Mouse (Mus musculus) gastrocnemius, postnatal 4 days (tissue): ENCODE data around the gene Slc13a2. TPM values are rescaled to one million over a fixed set of nuclear protein-coding genes. Genes with fewer than 3 reads are reported as not detected.

Experiments used
- DNase-seq, 2 experiments: peaks; one replicate each; pipeline ENCODE4 v3.0.0; 2021 to 2022; ENCODE audit warnings: low spot score in 2 of 2, mixed read lengths in 2 of 2
- long read RNA-seq, 2 experiments: library from polyadenylated mRNA; stranded (forward); transcript quantifications; one replicate each; pipeline ENCODE4 v2.0.0; 2021
- total RNA-seq, 2 experiments: library from RNA; stranded (reverse); gene quantifications; 2 replicates each; pipeline ENCODE4 v1.2.3; 2021

Gene Slc13a2
- total RNA-seq = not detected
- long read RNA-seq, experiment 1 = 0 reads
- long read RNA-seq, experiment 2 = 0 reads

DNA sequence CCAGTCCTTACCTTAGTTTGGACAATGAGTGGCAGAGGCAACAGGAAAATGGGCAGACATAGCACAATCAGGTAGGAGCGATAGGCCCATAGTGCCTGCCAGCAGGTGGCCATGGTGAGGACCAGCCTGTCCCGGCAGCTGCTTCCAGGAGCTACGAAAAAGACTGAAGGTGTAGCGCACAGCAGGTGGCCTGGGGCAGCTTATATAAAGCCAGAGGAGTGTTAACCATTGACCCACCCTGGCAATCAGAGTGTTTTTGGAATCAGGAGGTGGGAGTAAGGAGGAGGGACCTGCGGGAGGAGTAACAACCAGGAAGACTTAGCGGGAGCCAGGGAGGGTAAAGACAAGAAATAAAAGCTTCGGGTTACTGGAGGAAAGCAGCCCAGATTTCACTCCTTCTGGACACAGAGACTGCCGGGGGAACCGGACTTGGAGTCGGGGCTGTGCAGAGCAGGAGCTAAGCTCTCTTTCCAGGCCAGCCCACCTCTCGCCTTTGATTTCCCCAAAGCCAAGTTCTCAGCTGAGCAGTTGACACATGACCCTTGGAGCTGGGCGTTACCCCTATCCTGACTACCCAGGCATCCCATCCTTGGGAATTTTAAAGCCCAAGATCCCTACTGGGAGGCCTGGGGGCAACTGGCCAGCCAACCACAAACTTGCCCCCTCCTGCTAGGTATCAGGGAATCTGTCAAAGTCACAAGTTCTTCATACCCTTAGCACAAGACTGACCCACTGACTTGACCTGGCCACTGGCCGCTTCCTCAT is at the start of gene Slc13a2:
Slc13a2 (minus strand) TSS at position 163 of the 765 bp plus-strand sequence.
- no peak for DNase-seq

DNA sequence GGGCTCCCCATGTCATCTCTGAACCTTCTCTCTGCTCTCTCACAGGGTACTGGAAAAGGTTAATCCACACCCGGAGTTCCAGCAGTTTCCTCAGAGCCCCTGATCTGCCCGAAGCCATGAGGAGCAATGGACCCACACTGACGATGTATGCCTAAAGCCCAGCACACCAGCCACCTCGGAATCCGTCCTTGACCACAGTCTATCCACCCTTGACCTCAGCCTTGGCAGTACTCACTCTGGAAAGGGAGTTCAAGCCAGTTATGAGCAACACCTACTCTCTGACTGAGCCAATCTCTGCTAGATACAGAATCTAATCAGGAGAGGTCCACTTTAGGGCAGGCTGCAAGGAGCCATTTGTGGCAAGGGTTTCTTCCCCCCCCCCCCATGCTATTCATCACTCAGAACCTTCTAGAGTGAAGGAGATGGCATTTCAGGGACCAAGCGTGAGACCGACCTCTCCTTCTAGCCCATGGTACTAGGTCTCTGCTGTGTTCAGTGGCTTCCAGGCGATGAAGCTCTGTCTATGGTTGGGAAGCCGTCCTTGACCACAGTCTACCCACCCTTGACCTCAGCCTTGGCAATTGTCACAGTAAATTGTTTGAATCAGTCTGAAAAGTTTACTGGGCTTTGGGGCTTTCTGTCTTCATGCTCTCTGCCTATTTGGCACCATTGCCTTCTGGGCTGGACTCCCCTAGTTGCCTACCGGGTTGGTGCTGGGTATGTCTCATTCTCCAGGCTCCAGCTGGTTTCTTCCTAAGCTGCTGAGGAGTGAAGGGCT is 49.5 kb upstream of the Slc13a2 start:
- no peak for DNase-seq

DNA sequence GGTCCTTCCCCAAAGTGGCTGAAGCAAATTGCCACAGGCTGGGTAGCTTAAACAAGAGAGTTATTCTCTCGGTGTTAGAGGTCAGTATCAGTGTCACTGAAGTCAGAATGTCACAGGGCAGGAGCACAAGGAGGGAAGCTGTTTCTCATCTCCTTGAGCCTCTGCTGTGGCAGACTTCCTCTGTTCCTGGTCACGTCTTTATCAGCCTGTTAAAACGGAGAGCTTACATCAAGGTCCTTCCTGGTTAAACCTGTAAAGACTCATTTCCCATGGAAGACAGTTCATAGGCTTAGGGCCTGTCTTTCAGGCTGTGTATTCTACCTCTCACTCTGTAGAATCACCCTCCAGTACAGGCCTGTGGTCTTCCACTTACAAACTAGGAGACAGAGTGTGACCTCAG is 45.9 kb upstream of the Slc13a2 start:
- no peak for DNase-seq

DNA sequence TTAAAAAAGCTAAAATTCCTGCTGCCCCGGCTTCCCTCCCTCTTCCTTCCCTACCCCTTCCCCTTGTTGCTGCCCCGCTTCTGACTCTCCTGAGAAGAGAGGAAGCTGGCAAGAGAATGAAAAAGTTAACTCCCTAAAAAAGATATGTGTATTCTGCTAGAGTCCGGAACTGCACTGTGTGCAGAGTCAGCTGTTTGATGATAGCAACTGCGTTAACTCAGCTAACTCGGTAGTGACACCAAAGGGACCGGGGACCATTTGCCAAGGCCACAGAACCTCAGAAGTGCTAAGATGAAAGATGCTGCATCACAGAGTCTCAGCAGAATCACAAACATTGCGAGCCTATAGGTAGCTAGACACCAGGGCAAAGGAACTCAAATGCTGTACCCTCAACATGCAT is 45.5 kb upstream of the Slc13a2 start:
- DNase-seq = no peak

DNA sequence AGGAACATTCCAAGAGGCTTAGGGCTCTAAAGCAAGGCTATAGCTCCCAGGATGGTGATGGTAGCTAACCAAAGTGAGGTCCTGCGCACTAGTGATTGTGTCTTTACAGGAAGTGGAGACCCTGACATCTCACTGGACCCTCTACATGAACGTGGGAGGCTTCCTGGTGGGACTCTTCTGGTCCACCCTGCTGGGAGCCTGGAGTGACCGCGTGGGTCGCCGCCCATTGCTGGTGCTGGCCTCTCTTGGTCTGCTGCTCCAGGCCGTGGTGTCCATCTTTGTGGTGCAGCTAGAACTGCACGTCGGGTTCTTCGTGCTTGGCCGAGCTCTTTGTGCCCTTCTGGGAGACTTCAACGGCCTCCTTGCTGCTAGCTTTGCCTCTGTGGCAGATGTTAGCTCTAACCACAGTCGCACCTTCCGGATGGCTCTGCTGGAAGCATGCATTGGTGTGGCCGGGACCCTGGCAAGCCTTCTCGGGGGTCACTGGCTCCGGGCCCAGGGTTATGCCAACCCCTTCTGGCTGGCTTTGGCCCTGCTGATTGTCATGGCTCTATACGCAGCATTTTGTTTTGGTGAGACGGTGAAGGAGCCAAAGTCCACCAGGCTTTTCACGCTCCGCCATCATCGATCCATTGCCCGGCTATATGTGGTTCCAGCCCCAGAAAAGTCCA is 44.4 kb upstream of the Slc13a2 start:
- peak in 1 of 2 experiments; percentile 17 for DNase-seq

DNA sequence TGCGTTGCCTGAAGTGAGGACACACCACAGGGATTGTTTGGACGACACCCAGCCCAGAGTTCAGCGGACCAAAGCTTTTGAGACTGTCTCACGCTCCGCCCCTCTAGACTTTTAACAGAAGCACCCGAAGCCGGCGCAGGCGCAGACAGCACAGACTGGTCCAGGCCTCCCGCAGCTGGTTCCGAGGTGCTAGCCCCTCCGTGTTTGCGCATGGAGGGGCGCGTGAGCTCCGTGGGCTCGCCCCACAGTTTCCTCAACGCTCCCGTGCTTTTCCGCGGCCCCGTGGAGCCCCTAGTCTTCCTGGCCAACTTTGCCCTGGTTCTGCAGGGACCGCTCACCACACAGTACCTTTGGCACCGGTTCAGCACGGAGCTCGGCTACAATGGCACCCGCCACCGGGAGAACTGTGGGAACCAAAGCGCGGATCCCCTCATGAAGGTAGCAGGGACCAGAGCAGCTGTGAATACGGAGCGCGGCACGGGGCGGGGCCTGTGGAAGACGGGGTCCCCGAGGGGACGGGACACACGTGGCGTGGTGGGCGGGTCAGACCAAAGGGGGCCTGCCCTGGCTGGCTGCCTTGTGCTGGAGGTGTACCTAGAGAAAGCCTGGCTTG is 43.7 kb upstream of the Slc13a2 start, which contains the start of gene Slc46a1:
Slc46a1 (plus strand) TSS at position 130 of the 613 bp plus-strand sequence.
- DNase-seq = peak; percentile 84 to 92

DNA sequence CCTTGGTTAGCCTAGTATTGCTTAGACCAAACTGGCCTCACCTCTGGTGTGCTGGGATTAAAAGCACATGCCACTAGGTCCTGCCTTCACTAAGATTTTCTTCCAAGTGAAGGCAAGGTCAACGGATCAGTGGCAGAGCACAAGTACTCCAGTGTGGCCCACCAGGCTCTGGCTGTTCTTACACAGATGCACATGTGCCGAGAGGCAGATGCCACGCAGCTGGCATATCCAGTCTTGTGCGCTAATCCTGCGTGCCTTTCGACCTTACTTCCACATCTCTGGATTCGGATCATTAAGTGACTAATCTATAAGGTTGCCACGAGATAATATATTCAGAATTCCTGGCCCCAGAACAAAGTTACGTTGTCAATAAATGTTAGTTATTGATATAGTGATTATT is 43.1 kb upstream of the Slc13a2 start:
- no peak for DNase-seq

DNA sequence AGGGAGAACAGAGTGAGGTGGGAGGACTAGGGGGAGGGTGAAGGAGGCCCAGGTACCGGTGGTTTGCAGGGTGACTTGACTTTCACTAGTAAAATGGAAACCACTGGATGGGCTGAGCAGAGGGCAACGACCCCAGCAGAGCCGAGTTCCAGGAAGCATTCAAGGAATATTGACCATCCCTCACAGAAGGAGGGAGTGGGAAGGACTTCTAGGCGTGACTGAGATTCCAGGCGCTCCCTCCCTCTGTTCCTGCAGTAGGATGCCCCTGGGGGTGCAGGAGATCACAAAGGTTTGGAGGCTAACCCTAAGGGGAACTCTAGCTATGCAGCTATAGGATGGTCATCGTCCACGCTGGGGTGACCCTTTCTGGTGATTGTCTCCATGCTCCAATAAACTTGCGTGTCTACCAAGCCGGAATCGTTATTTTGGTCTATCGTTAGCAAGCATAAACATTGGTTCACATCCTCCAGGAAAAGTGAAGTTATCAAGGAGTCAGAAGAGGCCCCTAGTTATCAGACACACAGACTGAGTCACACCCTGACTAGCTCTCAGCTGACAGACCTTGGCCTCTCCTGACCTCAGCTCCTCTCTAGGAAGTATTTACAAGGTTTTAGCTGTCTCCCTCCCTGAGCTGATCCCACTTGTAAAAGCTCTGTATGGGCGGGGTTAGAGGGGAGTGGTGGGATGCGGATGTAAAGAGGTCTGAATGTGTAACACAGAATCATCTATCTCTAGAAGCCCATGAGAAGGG is 41.4 kb upstream of the Slc13a2 start:
- no peak for DNase-seq

DNA sequence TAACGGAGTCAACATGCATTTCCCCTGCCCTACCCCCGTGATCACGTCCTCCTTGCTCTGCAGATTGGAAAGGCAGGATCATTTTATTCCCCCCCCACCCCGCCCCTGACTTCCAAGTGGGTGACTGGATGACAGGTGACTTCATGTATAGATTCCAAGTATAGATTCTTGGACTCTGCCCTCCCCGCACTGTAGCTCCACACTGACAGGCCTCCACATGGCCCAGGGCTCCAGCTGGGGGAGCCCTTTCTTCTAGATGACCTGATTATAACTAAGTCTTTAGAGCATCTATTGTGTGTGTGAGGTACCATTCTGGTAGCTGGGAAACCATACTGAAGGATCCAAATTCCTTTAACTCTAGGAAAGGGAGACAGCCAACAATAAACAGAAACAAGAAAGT is 40.7 kb upstream of the Slc13a2 start:
- DNase-seq = no peak

DNA sequence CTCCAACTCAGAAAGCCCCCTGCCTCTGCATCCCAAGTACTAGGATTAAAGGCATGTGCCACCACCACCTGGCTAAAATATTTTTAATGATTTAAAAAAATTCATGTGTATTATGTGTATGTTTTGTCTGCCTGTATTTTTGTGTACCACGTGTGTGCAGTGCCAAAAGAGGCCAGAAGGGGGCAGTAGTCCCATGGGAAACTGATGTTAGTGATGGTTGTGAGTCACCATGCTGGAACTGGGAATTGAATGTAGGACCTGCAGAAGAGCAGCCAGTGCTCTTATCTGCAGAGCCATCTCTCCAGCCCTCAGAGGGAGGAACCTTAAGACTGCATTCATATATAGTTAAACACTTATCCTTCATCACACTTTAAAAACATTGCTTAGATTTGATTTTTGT is 39.9 kb upstream of the Slc13a2 start:
- DNase-seq = no peak

DNA sequence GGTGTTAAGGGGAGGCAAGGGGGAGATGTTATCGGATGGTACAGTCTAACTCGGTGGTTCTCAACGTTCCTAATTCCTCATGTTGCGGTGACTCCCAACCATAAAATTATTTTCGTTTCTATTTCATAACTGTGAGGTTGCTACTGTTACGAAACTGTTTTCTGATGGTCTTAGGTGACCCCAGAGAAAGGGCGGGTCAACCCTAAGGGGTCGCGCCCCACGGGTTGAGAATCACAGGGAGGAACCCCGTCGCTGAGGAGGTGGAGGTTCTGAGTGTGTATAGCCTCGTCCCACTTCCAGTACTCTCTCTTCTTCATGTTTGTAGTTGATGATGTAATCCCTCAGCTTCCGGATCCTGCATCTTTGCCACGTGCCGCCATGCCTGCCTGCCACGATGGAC is 36.7 kb upstream of the Slc13a2 start:
- DNase-seq = no peak

DNA sequence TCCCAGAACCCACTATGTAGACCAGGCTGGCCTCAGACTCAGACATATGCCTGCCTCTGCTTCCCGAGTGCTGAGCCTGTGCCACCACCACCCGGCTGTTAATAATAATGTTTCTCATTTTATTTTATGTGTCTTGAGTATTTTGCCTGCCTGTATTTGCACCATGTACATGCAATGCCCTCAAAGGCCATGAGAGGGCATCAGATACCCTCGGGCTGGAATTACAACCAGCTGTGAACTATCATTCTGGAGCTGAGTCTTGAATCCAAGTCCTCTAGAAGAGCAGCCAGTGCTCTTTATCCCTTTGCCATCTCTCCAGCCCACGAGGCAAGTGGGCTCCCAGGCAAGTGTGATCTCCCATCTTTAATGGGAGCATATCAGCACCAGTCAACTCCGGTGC is 33.3 kb upstream of the Slc13a2 start:
- no peak for DNase-seq

DNA sequence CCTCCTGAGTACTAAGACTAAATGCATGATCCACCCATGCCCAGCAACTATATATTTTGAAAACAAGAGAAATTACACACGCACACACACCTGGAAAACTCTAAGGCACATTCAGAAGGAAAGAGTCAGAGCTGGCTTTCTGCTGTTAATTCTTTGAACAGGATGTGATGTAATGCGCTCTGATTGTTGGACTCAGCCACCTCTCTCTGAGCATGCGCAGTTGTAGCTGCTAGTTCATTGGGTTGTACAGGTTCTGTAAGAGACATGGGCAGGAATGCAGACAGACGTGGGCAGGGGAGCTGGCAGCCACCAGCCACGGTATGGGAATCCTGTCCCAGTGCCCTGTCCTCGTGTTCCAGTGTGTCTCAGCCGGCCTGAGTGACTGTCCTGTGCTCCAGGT is 32.3 kb upstream of the Slc13a2 start:
- no peak for DNase-seq

DNA sequence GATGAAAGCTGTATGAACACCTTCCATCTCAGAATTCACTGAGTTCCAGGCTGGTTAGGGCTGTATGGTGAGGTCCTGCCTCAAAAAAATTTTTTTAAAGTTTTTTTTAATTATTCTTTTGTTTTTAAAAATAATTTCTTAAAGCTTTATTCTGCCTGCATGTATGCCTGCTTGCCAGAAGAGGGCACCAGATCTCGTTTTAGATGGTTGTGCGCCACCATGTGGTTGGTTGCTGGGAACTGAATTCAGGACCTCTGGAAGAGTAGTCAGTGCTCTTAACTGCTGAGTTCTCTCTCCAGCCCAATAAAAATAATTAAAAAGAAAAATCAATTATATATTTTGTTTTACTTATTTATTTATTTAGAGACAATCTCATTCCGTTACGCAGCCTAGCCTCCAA is 31.7 kb upstream of the Slc13a2 start:
- DNase-seq = peak in 1 of 2 experiments; percentile 64

DNA sequence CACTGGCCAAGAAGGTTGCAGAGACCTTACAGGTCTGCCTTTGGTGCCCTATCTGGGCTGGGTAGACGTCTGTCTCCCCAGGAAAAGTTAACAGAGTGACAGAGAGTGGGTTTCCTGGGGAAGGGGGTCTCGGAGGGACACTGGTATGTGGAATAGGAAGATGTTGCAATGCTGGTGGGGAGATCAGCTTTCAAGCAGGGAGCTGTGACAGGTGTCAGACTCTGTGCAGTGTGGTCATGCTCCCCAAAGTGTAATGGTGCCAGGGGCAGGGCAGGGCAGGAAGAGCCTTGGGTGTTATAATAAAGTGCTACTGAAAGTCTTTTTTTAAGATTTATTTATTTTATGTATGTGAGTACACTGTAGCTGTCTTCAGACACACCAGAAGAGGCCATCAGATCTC is 28.3 kb upstream of the Slc13a2 start:
- DNase-seq = no peak

DNA sequence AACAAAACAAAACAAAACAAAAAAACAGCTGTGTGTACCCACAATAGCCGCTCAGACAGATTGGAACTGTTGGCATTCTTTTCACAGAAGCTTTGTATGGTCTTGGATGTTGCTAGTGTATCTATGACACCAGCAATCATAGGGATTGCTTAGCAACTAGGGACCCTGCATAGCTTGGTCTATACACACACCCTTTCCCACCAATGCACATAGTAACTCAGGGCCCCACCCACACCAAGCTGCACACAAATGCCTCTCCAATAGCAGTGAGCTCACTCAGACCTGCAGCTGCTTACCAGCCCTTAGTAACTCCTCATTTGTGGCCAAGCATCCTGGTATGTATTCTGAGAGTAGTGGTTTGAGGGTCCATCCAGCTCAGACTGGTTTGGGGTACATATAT is 26.2 kb upstream of the Slc13a2 start:
- no peak for DNase-seq

DNA sequence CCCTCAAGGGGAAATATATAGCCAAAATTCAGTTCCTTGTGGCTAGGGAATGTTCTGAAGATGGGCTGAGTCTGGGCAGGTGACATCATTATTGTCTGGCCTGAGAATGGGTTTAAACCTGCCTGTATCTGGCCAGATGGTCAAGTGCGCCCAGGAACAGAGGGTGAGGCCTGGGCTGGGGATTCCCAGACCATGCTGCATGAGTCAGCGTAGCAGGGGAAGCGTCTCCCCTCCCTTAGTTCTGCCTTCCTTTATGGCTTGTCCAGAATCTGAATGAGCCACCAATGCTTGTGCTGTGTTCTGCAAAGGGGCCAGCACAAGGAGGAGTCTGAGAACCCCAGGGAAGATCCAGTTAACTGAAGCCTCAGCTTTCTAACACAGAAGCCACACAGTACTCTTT is 25.2 kb upstream of the Slc13a2 start:
- no peak for DNase-seq

DNA sequence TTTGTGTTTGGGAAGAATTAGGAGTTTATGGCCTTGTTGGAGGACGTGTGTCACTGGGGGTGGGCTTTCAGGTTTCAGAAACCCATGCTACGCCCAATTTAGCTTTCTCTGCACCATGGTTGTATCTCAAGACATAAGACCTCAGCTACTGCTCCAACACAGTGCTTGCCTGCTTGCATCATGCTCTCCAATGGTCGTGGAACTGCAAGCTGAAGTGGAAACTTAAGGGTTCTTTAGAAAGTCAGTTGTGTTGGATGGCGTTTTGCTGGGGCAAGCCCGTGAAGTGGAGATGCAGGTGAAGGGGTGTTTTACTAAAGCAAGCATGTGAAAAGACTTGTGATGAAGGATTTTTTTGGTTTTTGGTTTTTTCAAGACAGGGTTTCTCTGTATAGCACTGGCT is 21.1 kb upstream of the Slc13a2 start:
- no peak for DNase-seq

DNA sequence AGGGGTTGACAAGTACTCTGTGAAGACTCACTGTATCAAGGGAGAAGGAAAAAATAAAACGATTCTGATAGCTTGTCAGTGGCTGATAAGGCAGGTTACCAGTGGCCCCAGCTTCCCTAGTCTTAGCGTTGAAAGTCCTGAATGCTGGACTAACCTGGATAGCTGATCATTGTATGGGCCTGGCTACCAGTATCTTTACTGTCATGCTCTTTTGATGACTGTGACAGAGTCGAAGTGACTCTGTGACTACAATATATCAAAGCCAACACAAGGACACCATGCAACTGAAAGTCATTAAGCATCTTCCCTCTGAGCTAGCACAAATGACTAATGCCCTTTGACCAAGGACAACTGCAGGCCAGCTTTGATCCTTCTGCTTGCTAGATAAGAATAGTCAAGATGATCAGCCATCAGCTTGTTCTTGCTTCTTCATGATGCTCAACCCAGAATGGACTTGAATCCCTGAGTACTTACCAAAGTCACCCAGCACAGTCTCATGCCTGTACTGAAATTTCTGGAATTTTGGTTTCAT is 16.4 kb upstream of the Slc13a2 start:
- no peak for DNase-seq

DNA sequence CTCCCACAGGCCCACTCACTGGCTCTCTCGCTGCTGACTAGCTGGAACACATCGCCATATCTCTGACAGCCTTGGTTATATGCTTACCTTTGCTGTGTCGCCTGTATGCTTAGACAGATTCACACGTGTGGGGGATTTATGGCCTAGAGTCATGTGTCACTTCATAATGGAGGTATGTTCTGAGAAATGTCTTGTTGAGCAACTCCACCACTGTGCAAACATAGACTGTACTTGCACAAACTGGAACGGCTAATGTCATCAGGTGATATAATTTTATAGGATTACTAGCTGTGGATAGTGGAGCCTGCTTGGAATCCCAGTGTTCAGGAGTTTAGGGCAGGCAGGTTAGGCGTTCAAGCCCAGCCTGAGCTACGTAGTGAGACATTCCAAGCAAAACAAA is 15.2 kb upstream of the Slc13a2 start:
- no peak for DNase-seq
